Mouse (Mus musculus) liver, embryonic 13.5 days (tissue): ENCODE measurements around the gene Slc30a7. TPM values are rescaled to one million over a fixed set of nuclear protein-coding genes. Genes with fewer than 3 reads are reported as not detected.

ENCODE experiments used
- ATAC-seq: fragments of 200-750 bp; cut with Nextera tagmentation; 2 replicates; pipeline ENCODE4 v1.8.0; 2017; ENCODE audit warnings: low read depth, mild to moderate bottlenecking, moderate number of reproducible peaks, moderate library complexity
- DNase-seq: peaks from one replicate; pipeline ENCODE4 v3.0.0; 2022
- H3K27ac ChIP-seq: fragments of 300-500 bp; sonication (generic); 2 replicates; pipeline ENCODE4 v1.5.1; 2015; ENCODE audit warnings: moderate library complexity, mild to moderate bottlenecking, inconsistent platforms
- H3K27me3 ChIP-seq: fragments of 300-500 bp; sonication (generic); 2 replicates; pipeline ENCODE4 v1.6.1; 2015; ENCODE audit warnings: mild to moderate bottlenecking, inconsistent platforms
- H3K36me3 ChIP-seq: fragments of 300-500 bp; sonication (generic); 2 replicates; pipeline ENCODE4 v1.6.1; 2015; ENCODE audit warnings: mild to moderate bottlenecking, inconsistent platforms
- H3K4me1 ChIP-seq: fragments of 300-500 bp; sonication (generic); replicated peaks from 2 replicates; pipeline ENCODE4 v1.6.1; 2015; ENCODE audit warnings: inconsistent platforms
- H3K4me2 ChIP-seq: fragments of 300-500 bp; sonication (generic); 2 replicates; pipeline ENCODE4 v1.6.1; 2015; ENCODE audit warnings: inconsistent platforms, mild to moderate bottlenecking, moderate library complexity
- H3K4me3 ChIP-seq: fragments of 300-500 bp; sonication (generic); replicated peaks from 2 replicates; pipeline ENCODE4 v1.5.1; 2015; ENCODE audit warnings: mild to moderate bottlenecking, inconsistent platforms
- H3K9ac ChIP-seq: fragments of 300-500 bp; sonication (generic); 2 replicates; pipeline ENCODE4 v1.6.1; 2015; ENCODE audit warnings: mild to moderate bottlenecking, inconsistent platforms
- H3K9me3 ChIP-seq: fragments of 300-500 bp; sonication (generic); replicated peaks from 2 replicates; pipeline ENCODE4 v1.6.1; 2016; ENCODE audit warnings: inconsistent platforms
- WGBS: fragments of 180-500 bp; shearing (Covaris S2); methylation state at CpG from one replicate; pipeline ENCODE4 v1.1.7; 2015; ENCODE audit not compliant: insufficient replicate concordance; 5-methylcytosine and 5-hydroxymethylcytosine counted together
- polyA plus RNA-seq: library from polyadenylated mRNA; unstranded; fragments of >200 nt; fragmentation: Nextera tagmentation; extraction: Ambion mirVana; gene quantifications from 2 replicates; pipeline ENCODE4 v1.2.1, GENCODE M21; 2015

Slc30a7 gene
- polyA plus RNA-seq, 1 experiment from 2014 or later = 12.0 TPM

GRCm38 (mm10) chr3:115985183-115985892, 21.9 kb downstream of the Slc30a7 start:
- no peaks in the 10 kb centered on the region for H3K4me1 ChIP-seq
- H3K9ac ChIP-seq = no peak overlapping the region
- H3K9me3 ChIP-seq = no peaks in the 10 kb centered on the region
- H3K4me3 ChIP-seq = no peak overlapping the region
- H3K36me3 ChIP-seq = peaks cover 51% of the 10 kb centered on the region
- DNase-seq (no peak), ATAC-seq (no peak)
- no peak overlapping the region for H3K4me2 ChIP-seq
- 69% methylated on average over 9 of the region's 9 CpGs for WGBS
- H3K27ac ChIP-seq = no peak overlapping the region
- no peaks in the 10 kb centered on the region for H3K27me3 ChIP-seq

- Histone ChIP-seq H3K27me3 (no peaks in the 10 kb centered on the region), H3K9ac (no peak overlapping the region), H3K36me3 (peaks cover 47% of the 10 kb centered on the region), H3K4me2 (no peak overlapping the region), H3K4me3 (no peak overlapping the region), H3K9me3 (no peaks in the 10 kb centered on the region), H3K4me1 (no peaks in the 10 kb centered on the region), H3K27ac (no peak overlapping the region)
- ATAC-seq (no peak), DNase-seq (no peak)
- WGBS = 84% methylated on average over 9 of the region's 9 CpGs
Measured at GRCm38 (mm10) chr3:115984653-115985052, 22.6 kb downstream of the Slc30a7 start.

- WGBS = 89% methylated on average over 8 of the region's 8 CpGs
- peaks cover 45% of the 10 kb centered on the region for H3K36me3 ChIP-seq
- no peak for ATAC-seq
Measured at GRCm38 (mm10) chr3:115983217-115983616, 24.0 kb downstream of the Slc30a7 start.

GRCm38 (mm10) chr3:115979000-115979399, 28.2 kb downstream of the Slc30a7 start:
- DNase-seq (no peak), ATAC-seq (no peak)
- Histone ChIP-seq H3K4me2 (no peak overlapping the region), H3K4me3 (no peak overlapping the region), H3K9ac (no peak overlapping the region), H3K36me3 (peaks cover 57% of the 10 kb centered on the region), H3K27ac (no peak overlapping the region), H3K4me1 (no peaks in the 10 kb centered on the region), H3K27me3 (no peaks in the 10 kb centered on the region), H3K9me3 (no peaks in the 10 kb centered on the region)
- 43% methylated on average over 1 of the region's 1 CpGs for WGBS

More at GRCm38 (mm10) chr3:115983217-115983616, 24.0 kb downstream of the Slc30a7 start:
- DNase-seq = no peak
- Histone ChIP-seq H3K27ac (no peak overlapping the region), H3K9me3 (no peaks in the 10 kb centered on the region), H3K4me1 (no peaks in the 10 kb centered on the region), H3K9ac (no peak overlapping the region), H3K27me3 (no peaks in the 10 kb centered on the region), H3K4me3 (no peak overlapping the region), H3K4me2 (no peak overlapping the region)

- Histone ChIP-seq H3K9me3 (no peaks in the 10 kb centered on the region), H3K27ac (no peak overlapping the region), H3K36me3 (peaks cover 54% of the 10 kb centered on the region), H3K27me3 (no peaks in the 10 kb centered on the region), H3K4me2 (no peak overlapping the region), H3K4me3 (no peak overlapping the region), H3K4me1 (no peaks in the 10 kb centered on the region), H3K9ac (no peak overlapping the region)
- ATAC-seq (no peak), DNase-seq (no peak)
- WGBS = 83% methylated on average over 10 of the region's 10 CpGs
Measured at GRCm38 (mm10) chr3:115974995-115975394, 32.2 kb downstream of the Slc30a7 start.

GRCm38 (mm10) chr3:115974228-115974627, 33.0 kb downstream of the Slc30a7 start:
- Histone ChIP-seq H3K27me3 (no peaks in the 10 kb centered on the region), H3K4me2 (no peak overlapping the region), H3K4me3 (no peak overlapping the region), H3K9me3 (no peaks in the 10 kb centered on the region), H3K36me3 (peaks cover 50% of the 10 kb centered on the region), H3K4me1 (no peaks in the 10 kb centered on the region), H3K27ac (no peak overlapping the region), H3K9ac (no peak overlapping the region)
- 75% methylated on average over 6 of the region's 6 CpGs for WGBS
- DNase-seq (no peak), ATAC-seq (no peak)

GRCm38 (mm10) chr3:115971891-115972646, 35.1 kb downstream of the Slc30a7 start:
- no peaks in the 10 kb centered on the region for H3K9me3 ChIP-seq
- no peak overlapping the region for H3K9ac ChIP-seq
- H3K4me3 ChIP-seq = no peak overlapping the region
- ATAC-seq = no peak
- no peak overlapping the region for H3K27ac ChIP-seq
- H3K36me3 ChIP-seq = peaks cover 38% of the 10 kb centered on the region
- DNase-seq = no peak
- no peak overlapping the region for H3K4me2 ChIP-seq
- H3K27me3 ChIP-seq = no peaks in the 10 kb centered on the region
- WGBS = 78% methylated on average over 14 of the region's 14 CpGs
- H3K4me1 ChIP-seq = no peaks in the 10 kb centered on the region

GRCm38 (mm10) chr3:115971045-115971785, 36.0 kb downstream of the Slc30a7 start:
- no peak for DNase-seq

GRCm38 (mm10) chr3:115968745-115969530, 38.3 kb downstream of the Slc30a7 start:
- ATAC-seq (no peak), DNase-seq (no peak)
- Histone ChIP-seq H3K4me2 (no peak overlapping the region), H3K9ac (no peak overlapping the region), H3K27me3 (no peaks in the 10 kb centered on the region), H3K27ac (no peak overlapping the region), H3K4me3 (no peak overlapping the region), H3K4me1 (no peaks in the 10 kb centered on the region), H3K36me3 (peaks cover 19% of the 10 kb centered on the region), H3K9me3 (no peaks in the 10 kb centered on the region)
- WGBS = 84% methylated on average over 10 of the region's 10 CpGs

More at GRCm38 (mm10) chr3:115971045-115971785, 36.0 kb downstream of the Slc30a7 start:
- H3K4me2 ChIP-seq = no peak overlapping the region
- ATAC-seq = no peak
- peaks cover 32% of the 10 kb centered on the region for H3K36me3 ChIP-seq
- H3K4me3 ChIP-seq = no peak overlapping the region
- no peak overlapping the region for H3K27ac ChIP-seq
- no peaks in the 10 kb centered on the region for H3K9me3 ChIP-seq
- no peaks in the 10 kb centered on the region for H3K4me1 ChIP-seq
- no peak overlapping the region for H3K9ac ChIP-seq
- WGBS = 90% methylated on average over 20 of the region's 20 CpGs
- H3K27me3 ChIP-seq = no peaks in the 10 kb centered on the region

- H3K4me3 ChIP-seq = no peak overlapping the region
- DNase-seq = no peak
- no peaks in the 10 kb centered on the region for H3K4me1 ChIP-seq
- no peak overlapping the region for H3K27ac ChIP-seq
- H3K27me3 ChIP-seq = no peaks in the 10 kb centered on the region
- no peak overlapping the region for H3K9ac ChIP-seq
- H3K9me3 ChIP-seq = no peaks in the 10 kb centered on the region
- H3K36me3 ChIP-seq = no peaks in the 10 kb centered on the region; the same call in 1 of the 2 replicates
- WGBS = 91% methylated on average over 5 of the region's 5 CpGs
- no peak for ATAC-seq
- H3K4me2 ChIP-seq = no peak overlapping the region
Measured at GRCm38 (mm10) chr3:115964071-115964470, 43.1 kb downstream of the Slc30a7 start.

GRCm38 (mm10) chr3:115963597-115963996, 43.6 kb downstream of the Slc30a7 start:
- ATAC-seq (no peak), DNase-seq (no peak)
- Histone ChIP-seq H3K27me3 (no peaks in the 10 kb centered on the region), H3K4me1 (no peaks in the 10 kb centered on the region), H3K27ac (no peak overlapping the region), H3K36me3 (no peaks in the 10 kb centered on the region; the same call in 1 of the 2 replicates), H3K9ac (no peak overlapping the region), H3K9me3 (no peaks in the 10 kb centered on the region), H3K4me3 (no peak overlapping the region), H3K4me2 (no peak overlapping the region)
- WGBS = 78% methylated on average over 1 of the region's 1 CpGs
